Mouse (Mus musculus) R1 (cell line): ENCODE results near the gene Lrrc41.

ENCODE experiments used
- DNase-seq: peaks from one replicate; pipeline ENCODE4 v3.0.0-alpha.2; 2018; ENCODE audit warnings: low read depth, low spot score

The Lrrc41 gene

GRCm38 (mm10) chr4:116077240-116078095 lies 2.4 kb downstream of the Lrrc41 start:
- DNase-seq, result no peak

- peak; percentile 57 for DNase-seq
Observed at GRCm38 (mm10) chr4:116088510-116089249, 13.6 kb downstream of the Lrrc41 start.

- DNase-seq, result no peak
Observed at GRCm38 (mm10) chr4:116096291-116096690, 21.2 kb downstream of the Lrrc41 start.

GRCm38 (mm10) chr4:116097211-116097610 lies 22.1 kb downstream of the Lrrc41 start:
- DNase-seq, result no peak

GRCm38 (mm10) chr4:116100959-116101358 lies 25.9 kb downstream of the Lrrc41 start:
- DNase-seq, result no peak

- no peak for DNase-seq
Observed at GRCm38 (mm10) chr4:116105278-116105677, 30.2 kb downstream of the Lrrc41 start.

- no peak for DNase-seq
Observed at GRCm38 (mm10) chr4:116110695-116111094, 35.6 kb downstream of the Lrrc41 start.

GRCm38 (mm10) chr4:116111486-116111885 lies 36.4 kb downstream of the Lrrc41 start:
- DNase-seq, result no peak

GRCm38 (mm10) chr4:116122762-116123161 lies 47.7 kb downstream of the Lrrc41 start:
- peak; percentile 61 for DNase-seq

- peak; percentile 99 for DNase-seq
Observed at GRCm38 (mm10) chr4:116123602-116124519, 48.8 kb downstream of the Lrrc41 start, which contains the start of the genes Rad54l and Pomgnt1. Rad54l (minus strand) TSS chr4:116123690. Pomgnt1 (plus strand) TSS chr4:116123840.

GRCm38 (mm10) chr4:116125803-116126386 lies 50.8 kb downstream of the Lrrc41 start:
- no peak for DNase-seq

GRCm38 (mm10) chr4:116127956-116128355 lies 52.9 kb downstream of the Lrrc41 start:
- peak; percentile 78 for DNase-seq

GRCm38 (mm10) chr4:116133126-116133525 lies 58.1 kb downstream of the Lrrc41 start:
- DNase-seq, result no peak

GRCm38 (mm10) chr4:116134990-116135389 lies 59.9 kb downstream of the Lrrc41 start:
- DNase-seq, result peak; percentile 57

- peak; percentile 72 for DNase-seq
Observed at GRCm38 (mm10) chr4:116137421-116137996, 62.4 kb downstream of the Lrrc41 start.

GRCm38 (mm10) chr4:116140801-116141574 lies 65.9 kb downstream of the Lrrc41 start:
- peak; percentile 80 for DNase-seq

- peak; percentile 82 for DNase-seq
Observed at GRCm38 (mm10) chr4:116141736-116142135, 66.7 kb downstream of the Lrrc41 start.

- DNase-seq, result peak; percentile 20
Observed at GRCm38 (mm10) chr4:116142269-116142668, 67.2 kb downstream of the Lrrc41 start.

GRCm38 (mm10) chr4:116143317-116143811 lies 68.3 kb downstream of the Lrrc41 start:
- peak; percentile 20 for DNase-seq
